Mouse (Mus musculus) urinary bladder, postnatal 25 days (tissue): Measurements from ENCODE around the gene Man1a.

Source experiments
- DNase-seq: peaks from one replicate; pipeline ENCODE4 v3.0.0; 2022; ENCODE audit warnings: low spot score

Gene Man1a

GRCm38 (mm10) chr10:54061159-54061558, 15.2 kb downstream of the Man1a start:
- DNase-seq, result no peak

- DNase-seq, result no peak
These were observed 15.8 kb downstream of the Man1a start for GRCm38 (mm10) chr10:54060587-54060986.

- DNase-seq, result no peak
These were observed 16.6 kb downstream of the Man1a start for GRCm38 (mm10) chr10:54059679-54060249.

DNA sequence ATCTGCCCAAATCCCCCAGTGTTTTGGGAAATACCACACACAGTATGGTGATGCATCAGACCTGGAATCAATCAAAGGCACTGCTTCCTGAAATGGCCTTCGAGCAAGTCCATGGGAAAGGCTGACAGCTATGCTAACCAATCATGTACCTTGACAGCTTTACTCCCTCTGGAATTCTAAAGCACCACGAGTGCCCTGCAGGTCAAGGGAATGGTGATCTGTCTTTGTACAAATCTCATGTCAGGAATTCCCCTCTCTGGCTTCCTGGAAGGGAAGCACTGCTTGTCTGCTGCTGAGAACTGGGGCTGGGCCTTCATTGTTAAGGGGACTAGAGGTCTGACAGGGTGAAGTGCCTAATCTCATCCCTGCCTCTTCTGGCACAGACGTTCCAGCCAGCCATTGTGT, 17.3 kb downstream of the Man1a start:
- DNase-seq, result no peak

GRCm38 (mm10) chr10:54058657-54059056, 17.8 kb downstream of the Man1a start:
- no peak for DNase-seq

DNA sequence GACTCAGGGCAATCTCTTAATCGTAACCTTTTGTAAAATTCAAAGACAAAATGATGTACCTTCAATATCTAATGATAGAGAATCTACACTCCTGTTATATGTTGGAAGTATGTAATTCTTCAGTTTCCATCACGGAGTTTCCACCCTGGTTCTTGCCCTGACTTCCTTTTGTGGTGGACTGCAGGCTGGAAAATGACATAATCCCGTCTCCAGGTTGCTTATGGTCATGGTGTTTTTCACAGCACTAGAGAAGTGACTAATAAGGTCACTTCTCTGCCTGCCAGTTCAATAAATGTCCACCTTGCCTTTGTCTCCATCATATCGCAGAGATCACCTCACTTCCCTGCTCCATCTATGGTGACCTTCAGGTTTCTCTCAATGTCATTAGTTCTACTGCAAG, 22.2 kb downstream of the Man1a start:
- DNase-seq, result no peak

GRCm38 (mm10) chr10:54047885-54048284, 28.5 kb downstream of the Man1a start:
- no peak for DNase-seq

GRCm38 (mm10) chr10:54043358-54043757, 33.1 kb downstream of the Man1a start:
- DNase-seq, result no peak

GRCm38 (mm10) chr10:54042212-54042840, 34.1 kb downstream of the Man1a start:
- no peak for DNase-seq

GRCm38 (mm10) chr10:54040261-54041165, 35.9 kb downstream of the Man1a start:
- DNase-seq, result no peak

DNA sequence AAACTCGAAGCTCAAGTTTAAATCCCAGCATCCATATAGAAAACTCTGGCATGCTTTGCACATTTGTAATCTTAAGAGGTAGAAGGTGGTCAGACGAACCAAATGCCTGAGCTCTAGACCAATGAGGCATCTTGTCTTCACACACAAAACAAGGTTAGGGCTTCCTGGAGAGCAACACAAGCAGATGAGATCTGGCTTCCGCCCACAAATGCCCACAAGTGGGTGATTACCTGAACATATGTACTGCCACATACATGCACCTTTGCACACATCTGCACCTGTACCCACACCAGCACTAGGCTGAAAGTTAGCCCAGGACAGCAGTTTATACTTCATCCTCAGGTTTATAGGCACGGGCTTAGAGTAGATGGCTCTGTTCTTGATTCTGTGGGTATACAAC, 36.7 kb downstream of the Man1a start:
- DNase-seq, result no peak

DNA sequence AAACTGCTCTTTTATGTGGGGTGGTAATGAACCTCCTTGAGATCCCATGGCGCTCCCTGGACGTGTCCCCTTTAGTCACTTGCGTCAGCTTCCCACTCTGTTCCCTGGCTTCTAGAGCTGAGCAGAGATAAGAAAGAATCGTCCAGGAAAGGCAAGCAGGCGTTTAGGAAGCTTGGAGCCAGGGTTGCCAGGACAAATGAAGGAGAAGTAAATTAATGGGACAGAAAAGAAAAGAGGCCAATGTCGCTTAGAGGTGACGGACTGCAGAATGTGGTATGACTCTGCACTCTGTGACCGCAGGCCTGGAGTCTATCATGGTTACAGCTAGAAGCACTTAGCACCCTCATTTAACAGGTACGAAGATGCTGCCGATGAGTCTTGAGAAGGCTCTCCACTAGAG, 37.7 kb downstream of the Man1a start:
- DNase-seq, result no peak

- DNase-seq, result no peak
These were observed 38.2 kb downstream of the Man1a start for GRCm38 (mm10) chr10:54038180-54038579.

DNA sequence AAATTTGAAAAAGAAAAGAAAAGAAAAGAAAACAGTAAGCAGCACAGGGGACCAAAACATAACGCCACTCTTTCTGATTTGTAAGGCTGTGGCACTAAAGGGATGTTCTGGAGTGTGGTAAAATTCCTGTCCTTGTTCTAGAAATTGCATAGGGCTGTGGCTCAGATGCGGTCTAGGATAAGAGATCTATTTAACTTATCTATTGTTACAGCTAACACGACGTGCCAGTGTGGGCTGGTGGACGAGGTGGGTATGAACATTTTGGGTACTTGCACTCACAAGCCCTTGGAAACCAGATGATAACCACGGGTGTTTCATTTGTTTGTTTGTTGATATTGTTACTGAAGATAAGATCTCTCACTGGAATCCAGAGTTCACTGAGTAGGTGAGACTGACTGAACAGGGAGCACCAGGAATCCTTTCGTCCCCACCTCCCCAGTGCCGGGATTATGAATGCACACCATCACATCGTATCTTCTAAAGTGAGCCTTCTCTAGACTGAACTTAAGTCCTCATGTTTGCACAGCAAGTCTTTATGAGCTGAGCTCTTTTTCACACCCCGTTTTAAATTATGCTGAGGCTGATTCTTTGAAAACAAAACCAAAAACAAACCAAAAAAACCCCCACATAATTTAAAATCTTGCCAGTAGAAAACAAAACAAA, 38.9 kb downstream of the Man1a start:
- DNase-seq, result no peak

DNA sequence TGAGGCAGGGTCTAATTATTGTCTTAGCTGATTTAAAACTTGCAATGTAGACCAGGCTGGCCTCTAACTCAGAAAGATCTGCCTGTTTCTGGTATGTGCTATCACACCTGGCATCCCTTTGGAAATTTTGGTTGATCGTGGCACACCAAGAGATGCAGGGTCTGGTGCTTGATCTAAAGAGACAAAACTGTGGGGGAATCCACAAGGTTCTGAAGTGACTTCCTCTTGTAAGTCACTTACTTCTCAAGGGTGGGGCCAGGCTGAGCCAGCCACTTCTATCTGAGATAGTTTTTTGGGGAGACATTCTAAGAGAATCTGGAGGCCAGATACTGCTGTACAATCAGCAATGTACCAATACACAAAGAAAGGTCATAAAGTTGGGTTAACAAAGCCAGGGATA, 40.8 kb downstream of the Man1a start:
- no peak for DNase-seq

DNA sequence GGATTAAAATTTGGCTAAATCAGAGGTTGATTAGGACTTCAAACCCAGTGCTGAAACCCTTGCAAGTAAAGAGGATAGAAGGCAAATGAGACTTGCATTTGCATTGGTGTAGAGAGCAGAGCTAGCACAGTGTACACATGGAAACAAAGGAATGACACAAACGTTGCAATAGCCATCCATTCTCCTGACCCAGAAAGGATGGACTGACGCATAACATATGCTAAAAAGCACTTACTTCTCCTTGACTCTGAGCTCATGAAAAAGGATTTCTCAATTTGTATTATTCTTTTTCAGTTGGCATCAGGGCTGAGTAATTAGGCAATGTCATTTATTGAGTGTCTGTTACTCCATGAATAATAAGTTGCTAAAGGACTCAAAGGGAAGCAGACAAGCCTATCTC, 41.6 kb downstream of the Man1a start:
- DNase-seq, result no peak

- DNase-seq, result no peak
These were observed 43.9 kb downstream of the Man1a start for GRCm38 (mm10) chr10:54032316-54033092.

GRCm38 (mm10) chr10:54028866-54029265, 47.5 kb downstream of the Man1a start:
- DNase-seq, result no peak

GRCm38 (mm10) chr10:54026738-54027427, 49.5 kb downstream of the Man1a start:
- no peak for DNase-seq

- no peak for DNase-seq
These were observed 50.3 kb downstream of the Man1a start for GRCm38 (mm10) chr10:54026101-54026500.

DNA sequence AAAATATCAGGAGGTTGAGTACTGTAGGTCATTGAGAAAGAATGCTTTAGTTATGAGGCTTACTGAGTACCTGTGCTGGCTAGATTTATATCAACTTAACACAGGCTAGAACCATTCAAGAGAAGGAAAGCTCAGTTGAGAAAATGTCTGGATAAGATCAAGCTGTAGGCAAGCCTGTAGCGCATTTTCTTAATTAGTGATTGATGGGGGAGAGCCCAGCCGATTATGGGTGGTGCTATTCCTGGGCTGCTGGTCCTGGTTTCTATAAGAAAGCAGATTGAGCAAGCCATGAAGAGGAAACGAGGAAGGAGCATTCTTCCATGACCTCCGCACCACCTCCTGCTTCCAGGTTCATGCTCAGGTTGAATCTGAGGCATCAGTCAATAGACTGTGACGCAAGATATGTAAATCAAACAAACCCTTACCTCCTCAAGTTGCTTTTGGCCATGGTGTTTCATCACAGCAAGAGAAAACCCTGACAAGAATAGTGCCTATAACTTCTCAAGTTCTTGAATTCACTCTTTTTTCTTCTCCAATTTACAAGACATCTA, 58.4 kb downstream of the Man1a start:
- no peak for DNase-seq
